Mouse (Mus musculus) cerebellum, adult 9-11 months (tissue): ENCODE results near the gene Armc7.
"Not testable (repeated sequence)": the region's sequence is repeated elsewhere in the genome, so short reads cannot be mapped to it uniquely, and the experiment has no call there.

Experiments
- DNase-seq: peaks from one replicate; pipeline ENCODE4 v3.0.0; 2022

The Armc7 gene

GRCm38 (mm10) chr11:115456182-115456581 lies 19.3 kb upstream of the Armc7 start:
- no peak for DNase-seq

- no peak for DNase-seq
Measured at GRCm38 (mm10) chr11:115457405-115457804, 18.1 kb upstream of the Armc7 start.

- DNase-seq = no peak
Measured at GRCm38 (mm10) chr11:115460976-115461375, 14.5 kb upstream of the Armc7 start.

- no peak for DNase-seq
Measured at GRCm38 (mm10) chr11:115461846-115462242, 13.6 kb upstream of the Armc7 start.

- peak; percentile 25 for DNase-seq
Measured at GRCm38 (mm10) chr11:115462243-115462891, 13.1 kb upstream of the Armc7 start, which contains the start of gene Slc16a5. Gene Slc16a5 (plus strand): TSS chr11:115462474.

- DNase-seq = no peak
Measured at GRCm38 (mm10) chr11:115463397-115463796, 12.1 kb upstream of the Armc7 start.

GRCm38 (mm10) chr11:115464851-115465250 lies 10.6 kb upstream of the Armc7 start:
- DNase-seq = no peak

- no peak for DNase-seq
Measured at GRCm38 (mm10) chr11:115467217-115467618, 8.2 kb upstream of the Armc7 start.

DNA sequence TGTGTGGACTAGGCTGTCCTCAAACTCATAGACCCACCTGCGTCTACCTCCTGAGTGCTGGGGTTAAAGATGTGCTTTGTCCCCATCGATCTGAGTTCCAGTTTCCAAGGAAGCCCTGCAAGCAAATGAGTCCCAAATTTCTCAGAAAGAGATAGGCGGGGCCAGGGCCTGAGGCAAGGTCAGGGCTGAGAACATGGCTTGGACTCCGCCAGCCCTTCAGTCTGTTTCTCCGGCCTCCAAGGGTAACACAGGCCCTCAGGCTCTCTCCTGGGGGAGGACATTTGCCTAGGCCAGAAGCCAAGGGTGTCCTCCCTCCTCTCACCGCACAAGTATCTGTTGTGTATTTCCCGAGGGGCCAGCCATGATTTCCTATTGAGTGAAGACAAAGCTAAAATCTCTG lies 3.3 kb upstream of the Armc7 start:
- DNase-seq = no peak

GRCm38 (mm10) chr11:115473626-115474275 lies 1.7 kb upstream of the Armc7 start:
- peak; percentile 96 for DNase-seq

GRCm38 (mm10) chr11:115475758-115476237 lies 331 bp downstream of the Armc7 start:
- DNase-seq = no peak

DNA sequence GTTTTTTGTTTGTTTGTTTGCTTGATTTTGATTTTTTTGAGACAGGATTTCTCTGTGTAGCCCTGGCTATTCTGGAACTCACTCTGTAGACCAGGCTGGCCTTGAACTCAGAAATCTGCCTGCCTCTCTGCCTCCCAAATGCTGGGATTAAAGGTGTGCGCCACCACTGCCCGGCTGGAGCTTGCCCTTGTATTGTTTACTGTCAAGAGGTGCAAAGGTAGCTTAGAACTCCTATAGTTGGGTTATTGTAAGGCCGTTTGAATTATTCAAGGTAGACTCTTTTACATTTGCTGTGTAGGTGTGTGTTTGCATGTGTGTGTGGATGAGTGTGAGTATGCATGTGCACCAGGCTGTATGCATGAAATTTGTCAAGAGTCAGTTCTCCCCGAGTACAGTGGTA lies 1.2 kb downstream of the Armc7 start:
- not testable (repeated sequence) for DNase-seq

- DNase-seq = not testable (repeated sequence)
Measured at GRCm38 (mm10) chr11:115477388-115477787, 1.9 kb downstream of the Armc7 start.

- no peak for DNase-seq
Measured at GRCm38 (mm10) chr11:115478296-115478938, 3.0 kb downstream of the Armc7 start.

GRCm38 (mm10) chr11:115481553-115482259 lies 6.2 kb downstream of the Armc7 start:
- no peak for DNase-seq

GRCm38 (mm10) chr11:115483278-115483677 lies 7.8 kb downstream of the Armc7 start:
- DNase-seq = peak; percentile 36

DNA sequence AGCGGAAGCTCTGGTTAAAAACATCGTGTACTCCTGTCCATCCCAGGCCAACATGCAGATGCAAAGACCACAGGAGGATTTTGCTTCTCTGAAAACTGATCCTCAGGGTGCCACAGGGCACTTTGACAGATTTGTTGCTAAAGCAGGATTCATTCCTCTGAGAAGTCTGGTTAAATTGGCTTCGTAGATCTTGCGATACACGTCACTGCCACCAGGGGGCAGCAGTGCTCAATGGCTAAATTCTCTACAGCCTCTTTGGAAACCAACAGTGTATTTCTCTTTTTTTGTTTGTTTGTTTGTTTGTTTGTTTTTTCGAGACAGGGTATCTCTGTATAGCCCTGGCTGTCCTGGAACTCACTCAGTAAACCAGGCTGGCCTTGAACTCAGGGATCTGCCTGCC lies 8.3 kb downstream of the Armc7 start:
- DNase-seq = peak; percentile 76

DNA sequence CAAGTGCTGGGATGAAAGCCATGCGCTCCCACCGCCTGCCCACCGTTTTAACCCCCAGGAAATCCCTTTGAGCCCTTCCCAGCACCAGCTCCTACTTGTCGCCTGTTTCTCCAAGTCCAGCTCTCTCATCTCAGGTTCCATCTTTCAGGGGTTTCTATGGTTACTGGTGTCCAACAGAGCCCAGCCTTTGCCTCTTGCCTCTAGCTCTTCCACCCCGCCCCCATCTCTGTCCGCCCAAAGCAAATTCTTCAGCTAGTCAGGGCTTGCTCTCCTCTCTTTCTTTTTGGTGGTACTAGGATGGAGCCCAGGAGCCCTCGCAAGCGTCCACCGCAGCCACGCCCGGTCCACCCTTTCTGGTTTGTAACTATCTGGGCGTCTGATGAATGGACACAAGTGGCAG lies 9.7 kb downstream of the Armc7 start:
- no peak for DNase-seq

DNA sequence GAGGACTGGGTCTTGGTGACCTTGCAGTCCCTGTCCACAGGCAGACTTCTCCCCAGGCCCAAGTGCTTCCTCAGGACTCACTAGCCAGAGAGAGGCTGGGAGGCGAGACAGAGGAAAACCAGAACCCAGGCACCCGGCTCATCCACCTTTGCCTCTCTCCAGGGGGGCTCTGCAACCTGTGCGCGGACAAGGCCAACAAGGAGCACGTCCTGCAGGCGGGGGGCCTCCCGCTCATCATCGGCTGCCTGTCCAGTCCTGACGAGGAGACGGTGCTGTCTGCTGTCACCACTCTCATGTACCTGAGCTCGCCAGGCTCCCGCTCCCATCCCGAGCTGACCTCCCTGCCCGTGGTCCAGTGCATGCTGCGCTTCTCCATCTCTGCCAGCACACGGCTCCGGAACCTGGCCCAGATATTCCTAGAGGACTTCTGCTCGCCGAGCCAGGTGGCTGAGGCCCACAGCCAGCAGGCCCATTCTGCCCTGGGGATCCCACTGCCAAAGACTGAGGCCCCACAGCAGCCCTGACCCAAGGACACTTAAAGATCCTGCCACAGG lies 13.2 kb downstream of the Armc7 start:
- DNase-seq = peak; percentile 85

DNA sequence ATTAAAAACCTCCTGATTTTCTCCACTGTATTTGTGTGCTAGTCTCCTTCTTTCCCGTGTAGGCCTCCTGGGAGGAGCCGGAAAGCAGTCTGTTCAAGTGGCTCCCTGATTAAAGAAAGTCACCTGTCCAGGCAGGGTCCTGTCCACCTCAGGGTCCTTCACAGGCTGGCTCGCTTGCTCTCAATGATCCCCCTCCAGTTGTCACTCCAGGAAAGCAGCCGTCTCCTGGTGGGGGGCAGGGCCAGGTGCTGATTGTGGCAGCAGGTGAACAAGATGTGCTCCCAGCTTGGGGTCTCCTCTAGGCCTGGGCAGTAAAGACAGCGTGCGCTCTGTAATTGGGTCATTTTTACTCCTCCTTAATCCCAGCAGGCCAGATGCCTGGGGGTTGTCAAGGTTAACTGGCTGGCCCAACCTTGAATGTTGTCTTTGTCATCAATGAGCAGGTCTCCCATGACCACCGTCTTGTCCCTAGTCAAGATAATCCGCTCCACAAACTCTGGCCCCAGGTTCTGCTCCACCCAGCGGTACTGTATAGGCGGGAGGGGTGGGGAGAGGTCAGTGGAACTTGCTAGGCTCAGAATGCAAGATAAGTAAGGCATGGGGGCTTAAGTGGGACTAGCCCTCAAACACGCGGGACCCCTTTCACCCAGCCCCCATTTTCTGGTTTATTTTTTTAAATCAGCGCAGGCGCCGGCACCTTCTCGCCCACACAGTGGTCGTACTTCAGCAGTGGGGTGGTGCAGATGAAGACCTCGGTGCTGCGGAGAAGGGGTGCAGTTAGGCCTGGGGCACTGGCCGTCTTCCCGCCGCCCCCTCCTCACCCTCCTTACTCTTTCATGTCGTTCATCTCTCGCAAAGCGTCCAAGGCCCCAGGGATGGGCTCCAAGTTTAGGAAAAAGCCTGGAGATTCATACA lies 15.2 kb downstream of the Armc7 start:
- DNase-seq = peak; percentile 60

DNA sequence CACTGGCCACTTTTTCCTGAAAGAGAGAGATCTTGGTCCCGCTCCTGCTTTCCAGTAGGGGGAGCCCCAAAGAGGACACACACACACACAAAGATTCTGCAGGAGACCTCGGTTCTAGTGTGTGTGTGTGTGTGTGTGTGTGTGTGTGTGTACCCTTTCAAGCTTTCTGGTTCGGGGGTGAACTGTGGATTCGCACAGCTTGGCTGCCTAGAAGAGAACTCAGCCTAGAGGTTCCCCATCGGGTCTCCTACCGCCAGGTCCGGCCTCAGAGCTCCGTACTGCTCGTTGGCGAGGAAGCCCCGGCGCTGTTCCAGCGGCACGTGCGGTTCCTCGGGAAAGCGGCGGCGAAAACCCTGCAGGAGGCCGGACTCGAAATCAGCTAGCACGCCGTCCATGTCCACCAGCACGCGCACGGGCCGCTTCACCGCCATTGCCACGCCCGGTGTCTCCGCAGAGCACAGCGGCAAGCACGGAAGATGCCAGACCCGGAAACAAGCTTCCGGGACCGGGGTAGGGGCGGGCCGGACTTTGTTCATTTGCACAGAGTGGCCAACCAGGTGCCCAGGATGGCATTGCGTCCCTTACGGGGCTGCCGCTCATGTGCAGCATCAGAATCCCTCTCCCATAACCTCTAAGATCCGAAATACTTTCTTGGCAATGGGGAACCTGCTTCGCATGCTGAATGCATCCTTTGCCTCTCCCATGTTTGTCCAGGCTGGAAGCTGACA lies 16.1 kb downstream of the Armc7 start, which contains the start of gene Nt5c:
Gene Nt5c (minus strand): TSS at position 507 of the 728 bp plus-strand sequence.
- peak; percentile 88 for DNase-seq
